Mouse (Mus musculus): Measurements from ENCODE around the gene Prkcg.

Gene Prkcg

GRCm38 (mm10) chr7:3299941-3300617 lies 11.1 kb downstream of the Prkcg start:
- Histone ChIP-seq H3K27me3 (ENCODE audit: control insufficient read depth, insufficient read depth, low read length, poor library complexity, severe bottlenecking) (no peaks in the 10 kb centered on the region), H3K36me3 (ENCODE audit: control insufficient read depth, insufficient read depth, low read length, poor library complexity, severe bottlenecking) (peaks cover 4% of the 10 kb centered on the region)
- DNase-seq (ENCODE audit: low read depth, low spot score), result peak; percentile 67

- no peak for DNase-seq (ENCODE audit: low read depth, low spot score)
- Histone ChIP-seq H3K36me3 (ENCODE audit: control insufficient read depth, insufficient read depth, low read length, poor library complexity, severe bottlenecking) (peaks cover 4% of the 10 kb centered on the region), H3K27me3 (ENCODE audit: control insufficient read depth, insufficient read depth, low read length, poor library complexity, severe bottlenecking) (no peaks in the 10 kb centered on the region)
Observed at GRCm38 (mm10) chr7:3300891-3301627, 12.1 kb downstream of the Prkcg start.

- peaks cover 2% of the 10 kb centered on the region; the same call in 1 of the 2 replicates for H3K36me3 ChIP-seq (ENCODE audit: control insufficient read depth, insufficient read depth, low read length, poor library complexity, severe bottlenecking)
Observed at GRCm38 (mm10) chr7:3301628-3302555, 12.9 kb downstream of the Prkcg start.

GRCm38 (mm10) chr7:3302556-3303275 lies 13.7 kb downstream of the Prkcg start:
- Histone ChIP-seq H3K27me3 (ENCODE audit: control insufficient read depth, insufficient read depth, low read length, poor library complexity, severe bottlenecking) (no peaks in the 10 kb centered on the region), H3K36me3 (ENCODE audit: control insufficient read depth, insufficient read depth, low read length, poor library complexity, severe bottlenecking) (peaks cover 2% of the 10 kb centered on the region; the same call in 1 of the 2 replicates)
- peak; percentile 49 for DNase-seq (ENCODE audit: low read depth, low spot score)

More at GRCm38 (mm10) chr7:3301628-3302555, 12.9 kb downstream of the Prkcg start:
- H3K27me3 ChIP-seq (ENCODE audit: control insufficient read depth, insufficient read depth, low read length, poor library complexity, severe bottlenecking), result no peaks in the 10 kb centered on the region
- no peak for DNase-seq (ENCODE audit: low read depth, low spot score)

GRCm38 (mm10) chr7:3303276-3303781 lies 14.3 kb downstream of the Prkcg start:
- no peaks in the 10 kb centered on the region; the same call in 1 of the 2 replicates for H3K36me3 ChIP-seq (ENCODE audit: control insufficient read depth, insufficient read depth, low read length, poor library complexity, severe bottlenecking)
- DNase-seq (ENCODE audit: low read depth, low spot score), result peak; percentile 84
- no peaks in the 10 kb centered on the region for H3K27me3 ChIP-seq (ENCODE audit: control insufficient read depth, insufficient read depth, low read length, poor library complexity, severe bottlenecking)

- H3K27me3 ChIP-seq (ENCODE audit: control insufficient read depth, insufficient read depth, low read length, poor library complexity, severe bottlenecking), result no peaks in the 10 kb centered on the region
- no peak for DNase-seq (ENCODE audit: low read depth, low spot score)
Observed at GRCm38 (mm10) chr7:3303789-3304188, 14.8 kb downstream of the Prkcg start.

GRCm38 (mm10) chr7:3304298-3304697 lies 15.3 kb downstream of the Prkcg start:
- Histone ChIP-seq H3K36me3 (ENCODE audit: control insufficient read depth, insufficient read depth, low read length, poor library complexity, severe bottlenecking) (no peaks in the 10 kb centered on the region), H3K27me3 (ENCODE audit: control insufficient read depth, insufficient read depth, low read length, poor library complexity, severe bottlenecking) (no peaks in the 10 kb centered on the region)
- DNase-seq (ENCODE audit: low read depth, low spot score), result peak; percentile 81

More at GRCm38 (mm10) chr7:3303789-3304188, 14.8 kb downstream of the Prkcg start:
- no peaks in the 10 kb centered on the region for H3K36me3 ChIP-seq (ENCODE audit: control insufficient read depth, insufficient read depth, low read length, poor library complexity, severe bottlenecking)

GRCm38 (mm10) chr7:3306400-3306799 lies 17.4 kb downstream of the Prkcg start:
- H3K36me3 ChIP-seq (ENCODE audit: control insufficient read depth, insufficient read depth, low read length, poor library complexity, severe bottlenecking), result no peaks in the 10 kb centered on the region
- no peak for DNase-seq (ENCODE audit: low read depth, low spot score)
- H3K27me3 ChIP-seq (ENCODE audit: control insufficient read depth, insufficient read depth, low read length, poor library complexity, severe bottlenecking), result no peaks in the 10 kb centered on the region

GRCm38 (mm10) chr7:3308646-3309045 lies 19.7 kb downstream of the Prkcg start:
- Histone ChIP-seq H3K27me3 (ENCODE audit: control insufficient read depth, insufficient read depth, low read length, poor library complexity, severe bottlenecking) (no peaks in the 10 kb centered on the region), H3K36me3 (ENCODE audit: control insufficient read depth, insufficient read depth, low read length, poor library complexity, severe bottlenecking) (no peaks in the 10 kb centered on the region)
- DNase-seq (ENCODE audit: low read depth, low spot score), result no peak

GRCm38 (mm10) chr7:3310233-3310632 lies 21.3 kb downstream of the Prkcg start:
- Histone ChIP-seq H3K36me3 (ENCODE audit: control insufficient read depth, insufficient read depth, low read length, poor library complexity, severe bottlenecking) (no peaks in the 10 kb centered on the region), H3K27me3 (ENCODE audit: control insufficient read depth, insufficient read depth, low read length, poor library complexity, severe bottlenecking) (no peaks in the 10 kb centered on the region)
- DNase-seq (ENCODE audit: low read depth, low spot score), result no peak

GRCm38 (mm10) chr7:3313571-3313970 lies 24.6 kb downstream of the Prkcg start:
- no peaks in the 10 kb centered on the region for H3K36me3 ChIP-seq (ENCODE audit: control insufficient read depth, insufficient read depth, low read length, poor library complexity, severe bottlenecking)
- no peaks in the 10 kb centered on the region for H3K27me3 ChIP-seq (ENCODE audit: control insufficient read depth, insufficient read depth, low read length, poor library complexity, severe bottlenecking)
- DNase-seq (ENCODE audit: low read depth, low spot score), result no peak

- no peak for DNase-seq (ENCODE audit: low read depth, low spot score)
- Histone ChIP-seq H3K36me3 (ENCODE audit: control insufficient read depth, insufficient read depth, low read length, poor library complexity, severe bottlenecking) (no peaks in the 10 kb centered on the region), H3K27me3 (ENCODE audit: control insufficient read depth, insufficient read depth, low read length, poor library complexity, severe bottlenecking) (no peaks in the 10 kb centered on the region)
Observed at GRCm38 (mm10) chr7:3314121-3314520, 25.1 kb downstream of the Prkcg start.

- Histone ChIP-seq H3K36me3 (ENCODE audit: control insufficient read depth, insufficient read depth, low read length, poor library complexity, severe bottlenecking) (no peaks in the 10 kb centered on the region), H3K27me3 (ENCODE audit: control insufficient read depth, insufficient read depth, low read length, poor library complexity, severe bottlenecking) (no peaks in the 10 kb centered on the region)
- DNase-seq (ENCODE audit: low read depth, low spot score), result no peak
Observed at GRCm38 (mm10) chr7:3317704-3318103, 28.7 kb downstream of the Prkcg start.

- no peak for DNase-seq (ENCODE audit: low read depth, low spot score)
- Histone ChIP-seq H3K36me3 (ENCODE audit: control insufficient read depth, insufficient read depth, low read length, poor library complexity, severe bottlenecking) (no peaks in the 10 kb centered on the region), H3K27me3 (ENCODE audit: control insufficient read depth, insufficient read depth, low read length, poor library complexity, severe bottlenecking) (no peaks in the 10 kb centered on the region)
Observed at GRCm38 (mm10) chr7:3320856-3321255, 31.9 kb downstream of the Prkcg start.
